Mouse (Mus musculus): ENCODE data around the gene Nfe2l2. TPM values are rescaled to one million over a fixed set of nuclear protein-coding genes. Genes with fewer than 3 reads are reported as not detected.
"Not testable (repeated sequence)": the region's sequence is repeated elsewhere in the genome, so short reads cannot be mapped to it uniquely, and the experiment has no call there.

The Nfe2l2 gene
- total and polyA plus RNA-seq, 2 experiments from 2014 or later = 7.6 to 12.6 TPM

- H3K9ac ChIP-seq = no peak overlapping the region
- H3K9me3 ChIP-seq (ENCODE audit: low read length) = no peaks in the 10 kb centered on the region
- no peak overlapping the region for H3K4me2 ChIP-seq (ENCODE audit: low read depth)
- H3K27ac ChIP-seq (ENCODE audit: low read depth, low read length) = no peak overlapping the region
- no peak for TF ChIP-seq CTCF (IDR thresholded peaks at IDR 0.05; ENCODE audit: low read depth)
- no peak for DNase-seq
- no peaks in the 10 kb centered on the region for H3K27me3 ChIP-seq (ENCODE audit: insufficient read depth, low read length)
- H3K4me3 ChIP-seq (ENCODE audit: low read depth, low read length) = no peak overlapping the region
- ATAC-seq = no peak
- H3K36me3 ChIP-seq (ENCODE audit: insufficient read depth) = no peaks in the 10 kb centered on the region
- H3K4me1 ChIP-seq (ENCODE audit: insufficient read depth) = no peaks in the 10 kb centered on the region
Observed at GRCm38 (mm10) chr2:75637361-75637760, 67.1 kb downstream of the Nfe2l2 start.

GRCm38 (mm10) chr2:75637055-75637304, 67.5 kb downstream of the Nfe2l2 start:
- whole genome bisulfite sequencing = 98% methylated on average over 2 of the region's 2 CpGs
- H3K36me3 ChIP-seq (ENCODE audit: insufficient read depth); H3K27me3 ChIP-seq (ENCODE audit: insufficient read depth, low read length): not testable (repeated sequence)

GRCm38 (mm10) chr2:75636261-75637054, 68.0 kb downstream of the Nfe2l2 start:
- DNase-seq (no peak), ATAC-seq (no peak)
- Histone ChIP-seq H3K4me2 (ENCODE audit: low read depth) (no peak overlapping the region), H3K9ac (no peak overlapping the region), H3K27me3 (ENCODE audit: insufficient read depth, low read length) (no peaks in the 10 kb centered on the region), H3K4me1 (ENCODE audit: insufficient read depth) (no peaks in the 10 kb centered on the region), H3K4me3 (ENCODE audit: low read depth, low read length) (no peak overlapping the region), H3K36me3 (ENCODE audit: insufficient read depth) (no peaks in the 10 kb centered on the region), H3K9me3 (ENCODE audit: low read length) (no peaks in the 10 kb centered on the region), H3K27ac (ENCODE audit: low read depth, low read length) (no peak overlapping the region)
- 54% methylated on average over 6 of the region's 6 CpGs for WGBS
- TF ChIP-seq CTCF (IDR thresholded peaks at IDR 0.05; ENCODE audit: low read depth) = peak; percentile 24

More at GRCm38 (mm10) chr2:75637055-75637304, 67.5 kb downstream of the Nfe2l2 start:
- not testable (repeated sequence) for H3K4me2 ChIP-seq (ENCODE audit: low read depth); ATAC-seq; H3K4me1 ChIP-seq (ENCODE audit: insufficient read depth); DNase-seq; H3K9ac ChIP-seq; H3K27ac ChIP-seq (ENCODE audit: low read depth, low read length); H3K9me3 ChIP-seq (ENCODE audit: low read length); H3K4me3 ChIP-seq (ENCODE audit: low read depth, low read length)

- H3K36me3 ChIP-seq (ENCODE audit: insufficient read depth); H3K4me3 ChIP-seq (ENCODE audit: low read depth, low read length); H3K4me1 ChIP-seq (ENCODE audit: insufficient read depth); H3K9me3 ChIP-seq (ENCODE audit: low read length); H3K27ac ChIP-seq (ENCODE audit: low read depth, low read length); DNase-seq; ATAC-seq; H3K27me3 ChIP-seq (ENCODE audit: insufficient read depth, low read length); H3K9ac ChIP-seq; H3K4me2 ChIP-seq (ENCODE audit: low read depth): not testable (repeated sequence)
- 94% methylated on average over 14 of the region's 14 CpGs for WGBS
Observed at GRCm38 (mm10) chr2:75634431-75634830, 70.0 kb downstream of the Nfe2l2 start.

- Histone ChIP-seq H3K27ac (ENCODE audit: low read depth, low read length) (no peak overlapping the region), H3K4me2 (ENCODE audit: low read depth) (no peak overlapping the region), H3K9me3 (ENCODE audit: low read length) (no peaks in the 10 kb centered on the region), H3K27me3 (ENCODE audit: insufficient read depth, low read length) (no peaks in the 10 kb centered on the region), H3K4me1 (ENCODE audit: insufficient read depth) (no peaks in the 10 kb centered on the region), H3K9ac (no peak overlapping the region), H3K36me3 (ENCODE audit: insufficient read depth) (no peaks in the 10 kb centered on the region), H3K4me3 (ENCODE audit: low read depth, low read length) (no peak overlapping the region)
- DNase-seq = no peak
- 89% methylated on average over 5 of the region's 5 CpGs for WGBS
- no peak for TF ChIP-seq CTCF (IDR thresholded peaks at IDR 0.05; ENCODE audit: low read depth)
- no peak for ATAC-seq
Observed at GRCm38 (mm10) chr2:75633784-75634183, 70.7 kb downstream of the Nfe2l2 start.

GRCm38 (mm10) chr2:75633381-75633780, 71.1 kb downstream of the Nfe2l2 start:
- no peak for TF ChIP-seq CTCF (IDR thresholded peaks at IDR 0.05; ENCODE audit: low read depth)
- 87% methylated on average over 6 of the region's 6 CpGs for WGBS

GRCm38 (mm10) chr2:75632721-75633181, 71.7 kb downstream of the Nfe2l2 start:
- no peak overlapping the region for H3K27ac ChIP-seq (ENCODE audit: low read depth, low read length)
- no peaks in the 10 kb centered on the region for H3K4me1 ChIP-seq (ENCODE audit: insufficient read depth)
- H3K4me2 ChIP-seq (ENCODE audit: low read depth) = no peak overlapping the region
- no peak overlapping the region for H3K4me3 ChIP-seq (ENCODE audit: low read depth, low read length)
- WGBS = 93% methylated on average over 12 of the region's 12 CpGs
- no peak for ATAC-seq
- TF ChIP-seq CTCF (IDR thresholded peaks at IDR 0.05; ENCODE audit: low read depth) = no peak
- no peak for DNase-seq
- no peaks in the 10 kb centered on the region for H3K9me3 ChIP-seq (ENCODE audit: low read length)
- no peaks in the 10 kb centered on the region for H3K27me3 ChIP-seq (ENCODE audit: insufficient read depth, low read length)
- no peaks in the 10 kb centered on the region for H3K36me3 ChIP-seq (ENCODE audit: insufficient read depth)
- no peak overlapping the region for H3K9ac ChIP-seq

More at GRCm38 (mm10) chr2:75633381-75633780, 71.1 kb downstream of the Nfe2l2 start:
- no peak overlapping the region for H3K4me2 ChIP-seq (ENCODE audit: low read depth)
- H3K9me3 ChIP-seq (ENCODE audit: low read length) = no peaks in the 10 kb centered on the region
- H3K27ac ChIP-seq (ENCODE audit: low read depth, low read length) = no peak overlapping the region
- no peaks in the 10 kb centered on the region for H3K4me1 ChIP-seq (ENCODE audit: insufficient read depth)
- ATAC-seq = no peak
- no peak overlapping the region for H3K9ac ChIP-seq
- no peaks in the 10 kb centered on the region for H3K36me3 ChIP-seq (ENCODE audit: insufficient read depth)
- H3K27me3 ChIP-seq (ENCODE audit: insufficient read depth, low read length) = no peaks in the 10 kb centered on the region
- no peak overlapping the region for H3K4me3 ChIP-seq (ENCODE audit: low read depth, low read length)
- DNase-seq = no peak

Data from forebrain, postnatal 0 days (tissue).